Mouse (Mus musculus) cortical plate, adult 2 months (tissue): ENCODE measurements around the gene C8g. TPM values are rescaled to one million over a fixed set of nuclear protein-coding genes. Genes with fewer than 3 reads are reported as not detected.

Experiments
- H3K27ac ChIP-seq: fragments of 200-500 bp; 2 replicates; pipeline ENCODE4 v1.5.1; 2012; ENCODE audit warnings: low read length, control low read depth, inconsistent platforms; ENCODE audit not compliant: insufficient read depth
- H3K4me1 ChIP-seq: fragments of 200-500 bp; 2 replicates; pipeline ENCODE4 v1.6.1; 2011; ENCODE audit warnings: low read length; ENCODE audit not compliant: control insufficient read depth, insufficient read depth
- H3K4me3 ChIP-seq: fragments of 200-500 bp; 2 replicates; pipeline ENCODE4 v1.5.1; 2011; ENCODE audit warnings: mild to moderate bottlenecking, low read length, control low read depth; ENCODE audit not compliant: insufficient read depth
- CTCF ChIP-seq: fragments of 200-500 bp; IDR thresholded peaks from 2 replicates; pipeline ENCODE4 v1.5.1; 2011; ENCODE audit warnings: mild to moderate bottlenecking, control low read depth, low read length; ENCODE audit not compliant: insufficient read depth; ENCODE audit errors: extremely low read depth
- POLR2A ChIP-seq: fragments of 200-500 bp; IDR thresholded peaks from 2 replicates; pipeline ENCODE4 v1.6.1; 2011; ENCODE audit warnings: mild to moderate bottlenecking, low read length, control low read depth; ENCODE audit not compliant: insufficient read depth; ENCODE audit errors: extremely low read depth
- polyA plus RNA-seq: library from polyadenylated mRNA; depleted of rRNA; stranded (reverse); fragments of >200 nt; gene quantifications from 2 replicates; pipeline ENCODE4 v1.2.3, GENCODE M21; 2012; rRNA removed

Gene C8g
- polyA plus RNA-seq, 1 experiment, result 2.3 TPM

DNA sequence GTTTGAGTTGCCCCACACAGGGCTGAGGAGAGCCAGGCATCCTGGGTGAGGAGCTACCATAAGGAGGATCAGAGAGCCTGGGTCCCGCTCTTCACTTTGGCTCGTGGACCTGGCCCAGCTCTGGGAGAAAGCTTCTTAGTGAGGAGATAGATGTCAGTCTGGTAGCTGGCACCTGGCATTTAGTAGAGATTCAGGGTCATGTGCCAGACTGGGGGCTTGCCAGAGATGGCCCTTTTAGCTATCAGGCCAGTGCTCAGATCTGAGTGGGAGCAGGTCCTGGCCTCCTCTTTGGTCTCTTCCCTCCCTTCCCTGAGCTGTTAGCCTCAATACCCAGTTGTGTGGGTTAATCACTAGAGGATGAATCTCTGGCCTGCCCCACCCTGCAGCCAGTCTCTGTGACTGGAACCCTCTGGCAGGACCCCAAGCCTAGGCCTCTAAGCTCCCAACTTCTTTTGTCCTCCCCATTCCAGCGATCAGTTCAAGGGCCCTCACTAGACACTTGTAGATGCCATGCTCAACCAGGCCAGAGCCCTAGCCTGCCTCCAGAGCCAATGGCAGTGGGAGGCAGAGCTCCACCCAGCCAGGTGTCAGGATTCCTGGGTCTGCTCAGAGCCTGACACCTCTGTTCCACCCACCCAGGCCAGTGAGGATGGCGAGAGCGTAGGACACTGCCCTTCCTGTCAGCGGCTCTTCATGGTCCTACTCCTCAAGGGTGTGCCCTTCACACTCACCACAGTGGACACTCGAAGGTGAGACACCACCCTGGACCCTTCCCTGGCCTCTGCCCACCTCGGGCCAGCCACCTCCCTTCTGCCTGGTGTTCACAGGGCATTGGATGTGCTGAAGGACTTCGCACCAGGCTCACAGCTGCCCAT, 44.3 kb downstream of the C8g start:
- no peak overlapping the region for H3K27ac ChIP-seq
- H3K4me3 ChIP-seq, result no peak overlapping the region
- TF ChIP-seq CTCF (no peak), POLR2A (no peak; the same call in 1 of the 2 replicates)
- H3K4me1 ChIP-seq, result peaks cover 5% of the 10 kb centered on the region

DNA sequence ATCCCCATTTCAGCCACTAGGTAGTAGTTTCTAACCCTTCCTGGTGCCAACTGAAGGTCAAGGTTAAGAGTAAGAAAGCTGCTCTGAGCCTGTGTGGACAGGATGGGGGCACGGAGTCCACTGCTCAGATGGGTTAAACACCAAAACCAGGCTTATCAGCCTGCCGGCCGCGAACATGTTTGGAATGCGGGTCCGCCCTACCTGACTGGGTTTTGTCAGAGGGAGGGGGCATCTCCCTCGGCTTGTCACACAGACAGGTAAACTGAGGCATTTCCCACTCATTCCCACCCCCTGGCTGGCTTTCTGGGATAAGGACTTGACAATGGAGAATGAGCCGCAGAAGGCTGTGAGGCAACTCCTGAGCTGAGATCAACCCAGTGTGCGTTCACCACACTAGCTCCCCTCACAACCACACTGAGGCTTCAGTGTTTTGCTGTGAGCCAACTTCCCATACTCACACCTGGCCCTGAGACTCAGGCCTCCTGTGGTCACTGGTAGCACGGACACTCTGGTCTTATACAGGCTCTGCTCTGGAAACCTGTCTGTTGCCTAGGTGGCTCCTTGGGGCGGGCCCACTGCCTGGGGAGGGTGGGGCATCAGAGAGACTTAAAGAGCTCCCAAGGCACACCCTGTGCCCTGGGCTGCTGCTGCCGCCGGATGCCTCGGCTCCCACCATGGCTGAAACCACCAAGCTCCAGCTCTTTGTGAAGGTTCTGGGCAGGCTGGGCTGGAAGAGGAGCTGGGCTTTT, 45.1 kb downstream of the C8g start, which contains the start of gene Clic3:
Gene Clic3 (plus strand): TSS at position 634 of the 749 bp plus-strand sequence.
- no peak within 1 kb of the TSS for H3K4me3 ChIP-seq
- TF ChIP-seq POLR2A (no peak), CTCF (no peak)
- no peak within 1 kb of the TSS for H3K27ac ChIP-seq
- peaks cover 2% of the 10 kb centered on the region for H3K4me1 ChIP-seq

DNA sequence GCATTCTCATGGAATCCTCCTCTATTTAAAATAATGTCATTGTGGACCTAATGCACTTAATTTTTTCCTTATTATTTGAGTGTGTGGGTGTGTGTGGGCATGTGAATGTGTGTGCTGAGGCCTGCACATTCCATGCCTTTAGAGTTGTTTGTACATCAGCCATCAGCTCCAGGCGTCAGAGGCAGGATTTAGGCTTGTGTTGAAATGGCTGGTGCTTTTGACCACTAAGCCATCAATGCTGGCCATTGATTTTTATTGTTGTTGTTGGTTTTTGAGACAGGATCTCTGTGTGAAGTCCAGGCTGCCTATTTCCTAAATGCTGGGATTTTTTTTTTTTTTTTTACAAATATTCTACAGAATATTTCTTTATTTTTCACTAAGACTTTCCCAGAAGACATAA, 48.6 kb downstream of the C8g start:
- no peaks in the 10 kb centered on the region for H3K4me1 ChIP-seq
- no peak overlapping the region for H3K4me3 ChIP-seq
- H3K27ac ChIP-seq, result no peak overlapping the region
- TF ChIP-seq POLR2A (no peak), CTCF (no peak)

DNA sequence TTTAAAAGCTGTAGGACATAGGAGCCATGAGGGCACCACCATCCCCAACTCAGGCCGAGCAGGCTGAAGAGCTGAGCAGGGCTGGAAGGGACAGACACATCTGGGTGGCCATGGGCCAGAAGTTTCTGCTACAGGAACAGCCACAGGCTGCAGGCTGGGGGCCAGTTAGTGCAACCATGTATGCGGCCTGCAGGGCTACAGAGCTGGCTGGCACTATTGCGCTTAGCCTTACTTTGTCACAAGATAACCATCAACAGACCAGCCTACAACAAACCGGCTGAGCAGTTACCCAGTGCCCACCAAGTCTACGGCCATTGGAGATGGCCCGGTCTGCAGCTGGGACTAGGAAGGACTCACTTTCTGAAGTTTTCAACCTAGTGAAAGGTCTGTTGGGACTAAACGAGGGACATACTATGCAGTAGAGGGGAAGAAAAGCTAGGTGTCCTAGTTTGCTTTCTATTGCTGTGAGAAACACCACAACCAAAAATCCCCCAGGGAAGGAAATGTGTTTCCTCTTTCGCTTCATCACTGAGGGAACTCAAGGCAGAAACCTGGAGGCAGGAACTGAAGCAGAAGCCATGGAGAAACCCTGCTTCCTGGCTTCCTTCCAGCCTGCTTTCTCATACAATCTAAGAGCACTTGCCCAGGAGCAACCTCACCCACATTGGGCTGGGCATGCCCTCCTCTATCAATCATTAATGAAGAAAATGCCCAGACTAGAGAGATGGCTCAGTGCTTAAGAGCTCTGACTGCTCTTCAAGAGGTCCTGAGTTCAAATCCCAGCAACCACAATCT, 50.5 kb downstream of the C8g start:
- Histone ChIP-seq H3K4me3 (no peak overlapping the region), H3K27ac (no peak overlapping the region), H3K4me1 (no peaks in the 10 kb centered on the region)
- TF ChIP-seq CTCF (no peak), POLR2A (no peak)

Other genes with a start within 250 kb of the C8g start
- gene Tmem203, start 246.3 kb downstream of the C8g start, polyA plus RNA-seq, result 33.8 and 36.0 TPM in 2 replicates
- gene Tprn, start 239.1 kb downstream of the C8g start, polyA plus RNA-seq, result 14.0 and 22.0 TPM in 2 replicates
- gene Ssna1, start 229.3 kb downstream of the C8g start, polyA plus RNA-seq, result 87.9 and 93.2 TPM in 2 replicates
- gene Anapc2, start 229.2 kb downstream of the C8g start, polyA plus RNA-seq, result 75.7 and 76.5 TPM in 2 replicates
- gene Tmem210, start 213.6 kb downstream of the C8g start, polyA plus RNA-seq, result not detected in 2 replicates
- gene Lrrc26, start 211.8 kb downstream of the C8g start, polyA plus RNA-seq, result not detected in 2 replicates
- 336 and 340 TPM in 2 replicates for gene Grin1, start 182.5 kb downstream of the C8g start, polyA plus RNA-seq
- 27.0 and 28.4 TPM in 2 replicates for gene Man1b1, start 169.4 kb downstream of the C8g start, polyA plus RNA-seq
- gene Dpp7, start 145.4 kb downstream of the C8g start, polyA plus RNA-seq, result 59.8 and 69.1 TPM in 2 replicates
- gene Uap1l1, start 136.0 kb downstream of the C8g start, polyA plus RNA-seq, result 16.6 and 20.4 TPM in 2 replicates
- 4.0 and 4.4 TPM in 2 replicates for gene Sapcd2, start 129.4 kb downstream of the C8g start, polyA plus RNA-seq
- gene Entpd2, start 105.8 kb downstream of the C8g start, polyA plus RNA-seq, result 15.8 and 19.0 TPM in 2 replicates
- gene Npdc1, start 102.4 kb downstream of the C8g start, polyA plus RNA-seq, result 435 and 468 TPM in 2 replicates
- 0.38 and 0.48 TPM in 2 replicates for gene Fut7, start 78.5 kb downstream of the C8g start, polyA plus RNA-seq
- 105 and 109 TPM in 2 replicates for gene Abca2, start 73.0 kb downstream of the C8g start, polyA plus RNA-seq
- 0.72 and 0.79 TPM in 2 replicates for gene Clic3, start 44.9 kb downstream of the C8g start, polyA plus RNA-seq
- 137 TPM in 2 replicates for gene Paxx, start 40.6 kb downstream of the C8g start, polyA plus RNA-seq
- 2,250 and 2,426 TPM in 2 replicates for gene Ptgds, start 31.7 kb downstream of the C8g start, polyA plus RNA-seq
- gene Lcn12, start 7.8 kb downstream of the C8g start, polyA plus RNA-seq, result not detected in 2 replicates
- 44.3 and 46.1 TPM in 2 replicates for gene Fbxw5, start 969 bp downstream of the C8g start, polyA plus RNA-seq
- 8.4 and 9.1 TPM in 2 replicates for gene Traf2, start 45.2 kb upstream of the C8g start, polyA plus RNA-seq
- gene Edf1, start 56.1 kb upstream of the C8g start, polyA plus RNA-seq, result 270 and 276 TPM in 2 replicates
- gene Mamdc4, start 73.1 kb upstream of the C8g start, polyA plus RNA-seq, result 1.1 and 1.2 TPM in 2 replicates
- gene Phpt1, start 73.5 kb upstream of the C8g start, polyA plus RNA-seq, result 123 and 129 TPM in 2 replicates
- 115 and 125 TPM in 2 replicates for gene Ajm1, start 80.0 kb upstream of the C8g start, polyA plus RNA-seq
- gene Rabl6, start 106.8 kb upstream of the C8g start, polyA plus RNA-seq, result 158 and 162 TPM in 2 replicates
- gene Ccdc183, start 116.0 kb upstream of the C8g start, polyA plus RNA-seq, result 0.02 TPM in 1 of 2 replicates, not detected in the other
- gene Tmem141, start 120.3 kb upstream of the C8g start, polyA plus RNA-seq, result 73.9 and 82.8 TPM in 2 replicates
- gene Fcna, start 126.3 kb upstream of the C8g start, polyA plus RNA-seq, result 0.30 and 0.33 TPM in 2 replicates
- not detected in 2 replicates for gene Lcn8, start 151.4 kb upstream of the C8g start, polyA plus RNA-seq
- not detected in 2 replicates for gene Lcn5, start 156.2 kb upstream of the C8g start, polyA plus RNA-seq
- gene Lcn6, start 175.1 kb upstream of the C8g start, polyA plus RNA-seq, result not detected in 2 replicates
- gene Lcn10, start 181.0 kb upstream of the C8g start, polyA plus RNA-seq, result not detected in 2 replicates
- not detected in 2 replicates for gene Obp2a, start 198.3 kb upstream of the C8g start, polyA plus RNA-seq
- 99.6 and 101 TPM in 2 replicates for gene Bmyc, start 205.0 kb upstream of the C8g start, polyA plus RNA-seq
- gene Obp2b, start 235.3 kb upstream of the C8g start, polyA plus RNA-seq, result 0.15 TPM in 1 of 2 replicates, not detected in the other